Mouse (Mus musculus): ENCODE results near the gene Rhbdf2. TPM values are rescaled to one million over a fixed set of nuclear protein-coding genes. Genes with fewer than 3 reads are reported as not detected.

Gene Rhbdf2
- polyA plus RNA-seq, 1 experiment from 2014 or later = 7.7 TPM

- Histone ChIP-seq H3K36me3 (ENCODE audit: control insufficient read depth, insufficient read depth) (peaks cover 2% of the 10 kb centered on the region; the same call in 1 of the 2 replicates), H3K4me1 (ENCODE audit: control insufficient read depth, low read depth, low read length) (peaks cover 56% of the 10 kb centered on the region), H3K27ac (ENCODE audit: low read length) (no peak overlapping the region), H3K9me3 (replicated peaks; ENCODE audit: control insufficient read depth, low read length) (no peaks in the 10 kb centered on the region), H3K4me3 (ENCODE audit: low read depth, low read length) (no peak overlapping the region), H3K9ac (ENCODE audit: low read depth, low read length) (no peak overlapping the region), H3K4me2 (ENCODE audit: low read depth, low read length) (no peak overlapping the region), H3K27me3 (ENCODE audit: control insufficient read depth, insufficient read depth, low read depth, low read length) (no peaks in the 10 kb centered on the region)
- ATAC-seq (ENCODE audit: low read depth) = no peak
- 87% methylated on average over 8 of the region's 8 CpGs for WGBS (ENCODE audit: insufficient replicate concordance)
Observed at GRCm38 (mm10) chr11:116567531-116567930, 59.3 kb downstream of the Rhbdf2 start.

- Histone ChIP-seq H3K4me2 (ENCODE audit: low read depth, low read length) (no peak overlapping the region), H3K9me3 (replicated peaks; ENCODE audit: control insufficient read depth, low read length) (no peaks in the 10 kb centered on the region), H3K27ac (ENCODE audit: low read length) (no peak overlapping the region), H3K4me3 (ENCODE audit: low read depth, low read length) (no peak overlapping the region), H3K9ac (ENCODE audit: low read depth, low read length) (no peak overlapping the region), H3K27me3 (ENCODE audit: control insufficient read depth, insufficient read depth, low read depth, low read length) (no peaks in the 10 kb centered on the region), H3K36me3 (ENCODE audit: control insufficient read depth, insufficient read depth) (no peaks in the 10 kb centered on the region), H3K4me1 (ENCODE audit: control insufficient read depth, low read depth, low read length) (peaks cover 36% of the 10 kb centered on the region)
- ATAC-seq (ENCODE audit: low read depth) = peak; percentile 35; the same call in 1 of the 2 replicates
- WGBS (ENCODE audit: insufficient replicate concordance) = 54% methylated on average over 7 of the region's 7 CpGs
Observed at GRCm38 (mm10) chr11:116565283-116566041, 61.4 kb downstream of the Rhbdf2 start.

- Histone ChIP-seq H3K4me1 (ENCODE audit: control insufficient read depth, low read depth, low read length) (peaks cover 36% of the 10 kb centered on the region), H3K4me2 (ENCODE audit: low read depth, low read length) (no peak overlapping the region), H3K4me3 (ENCODE audit: low read depth, low read length) (no peak overlapping the region), H3K9ac (ENCODE audit: low read depth, low read length) (no peak overlapping the region), H3K36me3 (ENCODE audit: control insufficient read depth, insufficient read depth) (no peaks in the 10 kb centered on the region), H3K9me3 (replicated peaks; ENCODE audit: control insufficient read depth, low read length) (no peaks in the 10 kb centered on the region), H3K27ac (ENCODE audit: low read length) (no peak overlapping the region), H3K27me3 (ENCODE audit: control insufficient read depth, insufficient read depth, low read depth, low read length) (no peaks in the 10 kb centered on the region)
- 67% methylated on average over 6 of the region's 6 CpGs for WGBS (ENCODE audit: insufficient replicate concordance)
- no peak for ATAC-seq (ENCODE audit: low read depth)
Observed at GRCm38 (mm10) chr11:116556308-116556707, 70.5 kb downstream of the Rhbdf2 start.

GRCm38 (mm10) chr11:116555572-116555971 lies 71.2 kb downstream of the Rhbdf2 start:
- H3K4me3 ChIP-seq (ENCODE audit: low read depth, low read length) = no peak overlapping the region
- no peaks in the 10 kb centered on the region for H3K27me3 ChIP-seq (ENCODE audit: control insufficient read depth, insufficient read depth, low read depth, low read length)
- H3K4me1 ChIP-seq (ENCODE audit: control insufficient read depth, low read depth, low read length) = peaks cover 43% of the 10 kb centered on the region
- H3K27ac ChIP-seq (ENCODE audit: low read length) = no peak overlapping the region
- no peaks in the 10 kb centered on the region for H3K9me3 ChIP-seq (replicated peaks; ENCODE audit: control insufficient read depth, low read length)
- no peak overlapping the region for H3K4me2 ChIP-seq (ENCODE audit: low read depth, low read length)
- no peak overlapping the region for H3K9ac ChIP-seq (ENCODE audit: low read depth, low read length)
- no peak for ATAC-seq (ENCODE audit: low read depth)
- WGBS (ENCODE audit: insufficient replicate concordance) = 32% methylated on average over 1 of the region's 1 CpGs
- H3K36me3 ChIP-seq (ENCODE audit: control insufficient read depth, insufficient read depth) = no peaks in the 10 kb centered on the region

- WGBS (ENCODE audit: insufficient replicate concordance) = 20% methylated on average over 12 of the region's 12 CpGs
- Histone ChIP-seq H3K9me3 (replicated peaks; ENCODE audit: control insufficient read depth, low read length) (no peaks in the 10 kb centered on the region), H3K27me3 (ENCODE audit: control insufficient read depth, insufficient read depth, low read depth, low read length) (no peaks in the 10 kb centered on the region), H3K4me2 (ENCODE audit: low read depth, low read length) (no peak overlapping the region), H3K9ac (ENCODE audit: low read depth, low read length) (no peak overlapping the region), H3K36me3 (ENCODE audit: control insufficient read depth, insufficient read depth) (no peaks in the 10 kb centered on the region), H3K4me3 (ENCODE audit: low read depth, low read length) (no peak overlapping the region), H3K4me1 (ENCODE audit: control insufficient read depth, low read depth, low read length) (peaks cover 56% of the 10 kb centered on the region), H3K27ac (ENCODE audit: low read length) (0 out of 2 replicates have a peak overlapping the region, but pooled peaks have one; percentile 12)
- no peak for ATAC-seq (ENCODE audit: low read depth)
Observed at GRCm38 (mm10) chr11:116554171-116554878, 72.5 kb downstream of the Rhbdf2 start.

GRCm38 (mm10) chr11:116552194-116552593 lies 74.6 kb downstream of the Rhbdf2 start:
- Histone ChIP-seq H3K27me3 (ENCODE audit: control insufficient read depth, insufficient read depth, low read depth, low read length) (no peaks in the 10 kb centered on the region), H3K9me3 (replicated peaks; ENCODE audit: control insufficient read depth, low read length) (no peaks in the 10 kb centered on the region), H3K4me2 (ENCODE audit: low read depth, low read length) (no peak overlapping the region), H3K4me3 (ENCODE audit: low read depth, low read length) (no peak overlapping the region), H3K36me3 (ENCODE audit: control insufficient read depth, insufficient read depth) (peaks cover 5% of the 10 kb centered on the region), H3K4me1 (ENCODE audit: control insufficient read depth, low read depth, low read length) (peaks cover 67% of the 10 kb centered on the region), H3K9ac (ENCODE audit: low read depth, low read length) (no peak overlapping the region), H3K27ac (ENCODE audit: low read length) (no peak overlapping the region; the same call in 1 of the 2 replicates)
- no peak for ATAC-seq (ENCODE audit: low read depth)
- 70% methylated on average over 1 of the region's 1 CpGs for WGBS (ENCODE audit: insufficient replicate concordance)

- WGBS (ENCODE audit: insufficient replicate concordance) = 48% methylated on average over 7 of the region's 7 CpGs
- Histone ChIP-seq H3K4me1 (ENCODE audit: control insufficient read depth, low read depth, low read length) (peaks cover 59% of the 10 kb centered on the region), H3K4me3 (ENCODE audit: low read depth, low read length) (no peak overlapping the region), H3K4me2 (ENCODE audit: low read depth, low read length) (no peak overlapping the region), H3K36me3 (ENCODE audit: control insufficient read depth, insufficient read depth) (peaks cover 19% of the 10 kb centered on the region), H3K27ac (ENCODE audit: low read length) (peak overlapping the region; percentile 56), H3K9ac (ENCODE audit: low read depth, low read length) (peak overlapping the region; percentile 40), H3K9me3 (replicated peaks; ENCODE audit: control insufficient read depth, low read length) (no peaks in the 10 kb centered on the region), H3K27me3 (ENCODE audit: control insufficient read depth, insufficient read depth, low read depth, low read length) (no peaks in the 10 kb centered on the region)
- no peak for ATAC-seq (ENCODE audit: low read depth)
Observed at GRCm38 (mm10) chr11:116550748-116551147, 76.1 kb downstream of the Rhbdf2 start.

- Histone ChIP-seq H3K36me3 (ENCODE audit: control insufficient read depth, insufficient read depth) (peaks cover 31% of the 10 kb centered on the region), H3K9me3 (replicated peaks; ENCODE audit: control insufficient read depth, low read length) (no peaks in the 10 kb centered on the region), H3K27ac (ENCODE audit: low read length) (peak overlapping the region; percentile 89), H3K9ac (ENCODE audit: low read depth, low read length) (peak overlapping the region; percentile 58), H3K4me2 (ENCODE audit: low read depth, low read length) (peak overlapping the region; percentile 66), H3K27me3 (ENCODE audit: control insufficient read depth, insufficient read depth, low read depth, low read length) (no peaks in the 10 kb centered on the region), H3K4me1 (ENCODE audit: control insufficient read depth, low read depth, low read length) (peaks cover 48% of the 10 kb centered on the region), H3K4me3 (ENCODE audit: low read depth, low read length) (peak overlapping the region; percentile 38)
- ATAC-seq (ENCODE audit: low read depth) = peak; percentile 92
- 34% methylated on average over 11 of the region's 11 CpGs for WGBS (ENCODE audit: insufficient replicate concordance)
Observed at GRCm38 (mm10) chr11:116549273-116550038, 77.4 kb downstream of the Rhbdf2 start.

Measured in liver, embryonic 16.5 days (tissue).